Mouse (Mus musculus) adrenal gland, postnatal 4 days (tissue): ENCODE measurements around the gene Dhdh. TPM values are rescaled to one million over a fixed set of nuclear protein-coding genes. Genes with fewer than 3 reads are reported as not detected.
"Not testable (repeated sequence)": the region's sequence is repeated elsewhere in the genome, so short reads cannot be mapped to it uniquely, and the experiment has no call there.

Experiments used
- DNase-seq, 2 experiments: peaks; one replicate each; pipeline ENCODE4 v3.0.0; 2021 to 2022; ENCODE audit warnings: low spot score in 2 of 2, mixed read lengths in 2 of 2
- long read RNA-seq, 2 experiments: library from polyadenylated mRNA; stranded (forward); transcript quantifications; one replicate each; pipeline ENCODE4 v2.0.0; 2021
- total RNA-seq, 2 experiments: library from RNA; stranded (reverse); gene quantifications; 2 replicates each; pipeline ENCODE4 v1.2.3; 2021

The Dhdh gene
- 10 to 100 TPM; 35.0 to 38.8 TPM for total RNA-seq
- long read RNA-seq, experiment 1, partial matches to known transcripts: 1 of 5 reads
- long read RNA-seq, experiment 1, other reads (novel, unspliced or antisense): 4 of 5 reads
- long read RNA-seq, experiment 2, partial matches to known transcripts: 0 of 5 reads
- long read RNA-seq, experiment 2, other reads (novel, unspliced or antisense): 5 of 5 reads

- DNase-seq: peak in 1 of 2 experiments; percentile 60
These were observed at the start of gene Dhdh for GRCm38 (mm10) chr7:45488293-45489204. Gene Dhdh (minus strand): TSS chr7:45488805.

DNA sequence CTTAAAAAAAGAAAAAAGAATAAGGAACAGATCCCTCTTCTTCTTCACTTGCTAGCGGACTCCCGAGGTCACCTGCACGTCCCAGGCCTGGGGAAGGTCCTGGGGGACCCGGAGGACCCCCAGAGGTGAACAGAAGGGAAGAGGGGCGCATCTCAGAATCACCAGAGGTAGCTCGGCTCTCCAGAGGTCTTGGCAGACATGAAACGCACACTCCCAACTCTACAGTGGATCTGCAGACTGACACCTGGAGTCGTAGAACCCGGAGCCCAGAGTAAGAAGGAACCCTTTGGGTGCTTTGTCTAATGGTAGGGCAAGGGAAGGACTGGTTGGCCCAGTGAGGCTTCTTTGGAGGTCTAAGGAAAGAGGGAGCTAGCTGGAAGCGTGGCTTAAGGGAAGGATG, 49.0 kb upstream of the Dhdh start:
- no peak for DNase-seq

DNA sequence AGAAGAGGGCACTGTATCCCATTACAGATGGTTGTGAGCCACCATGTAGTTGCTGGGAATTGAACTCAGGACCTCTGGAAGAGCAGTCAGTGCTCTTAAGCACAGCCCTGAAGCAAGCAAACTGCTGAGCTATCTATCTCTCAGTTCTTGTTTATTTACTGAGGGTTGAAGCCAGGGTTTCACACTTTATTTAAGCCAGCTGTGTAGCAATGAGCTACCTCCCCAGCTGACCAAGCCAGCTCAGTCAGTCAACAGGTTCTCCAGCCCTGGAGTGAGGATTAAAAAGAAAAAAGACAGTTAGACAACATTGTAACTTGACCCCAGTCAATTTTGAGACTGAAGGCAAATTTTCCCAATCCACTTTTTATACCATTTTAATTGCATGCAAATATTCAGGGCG, 47.1 kb upstream of the Dhdh start:
- DNase-seq: no peak

GRCm38 (mm10) chr7:45530643-45531042, 42.0 kb upstream of the Dhdh start:
- DNase-seq: no peak

- no peak for DNase-seq
These were observed 40.9 kb upstream of the Dhdh start for GRCm38 (mm10) chr7:45529461-45529860.

- not testable (repeated sequence) for DNase-seq
These were observed 38.6 kb upstream of the Dhdh start for GRCm38 (mm10) chr7:45527169-45527568.

DNA sequence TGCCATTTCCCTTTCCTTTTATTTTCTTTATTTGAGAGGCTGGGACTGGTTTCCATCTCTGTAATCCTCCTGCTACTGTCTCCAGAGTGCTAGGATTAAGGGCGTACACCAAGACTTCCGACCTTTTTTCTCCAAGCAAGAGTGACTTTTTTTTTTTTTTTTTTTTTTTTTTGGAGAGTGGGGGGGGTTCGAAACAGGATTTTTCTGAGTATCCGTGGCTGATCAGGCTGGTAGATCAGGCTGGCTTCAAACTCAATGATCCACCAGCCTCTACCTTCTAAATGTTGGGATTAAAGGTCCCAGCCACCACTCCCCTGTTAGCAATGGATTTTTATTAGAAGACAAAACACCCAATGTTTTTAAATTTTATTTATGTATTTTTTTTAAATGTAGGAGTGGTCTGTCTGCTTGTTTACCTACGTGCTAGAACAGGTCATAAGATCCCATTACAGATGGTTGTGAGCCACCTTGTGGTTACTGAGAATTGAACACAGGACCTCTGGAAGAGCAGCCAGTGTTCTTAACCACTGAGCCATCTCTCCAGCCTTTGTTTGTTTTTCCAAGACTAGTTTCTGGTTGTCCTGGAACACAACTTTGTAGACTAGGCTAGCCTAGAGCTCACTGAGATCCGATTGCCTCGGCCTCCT, 38.0 kb upstream of the Dhdh start:
- DNase-seq: no peak

- peak; percentile 86 to 88 for DNase-seq
These were observed 37.3 kb upstream of the Dhdh start, which contains the start of the genes Ppp1r15a and Plekha4 for GRCm38 (mm10) chr7:45525809-45526473. Gene Ppp1r15a (minus strand): TSS chr7:45526268. Gene Plekha4 (plus strand): TSS chr7:45526330.

DNA sequence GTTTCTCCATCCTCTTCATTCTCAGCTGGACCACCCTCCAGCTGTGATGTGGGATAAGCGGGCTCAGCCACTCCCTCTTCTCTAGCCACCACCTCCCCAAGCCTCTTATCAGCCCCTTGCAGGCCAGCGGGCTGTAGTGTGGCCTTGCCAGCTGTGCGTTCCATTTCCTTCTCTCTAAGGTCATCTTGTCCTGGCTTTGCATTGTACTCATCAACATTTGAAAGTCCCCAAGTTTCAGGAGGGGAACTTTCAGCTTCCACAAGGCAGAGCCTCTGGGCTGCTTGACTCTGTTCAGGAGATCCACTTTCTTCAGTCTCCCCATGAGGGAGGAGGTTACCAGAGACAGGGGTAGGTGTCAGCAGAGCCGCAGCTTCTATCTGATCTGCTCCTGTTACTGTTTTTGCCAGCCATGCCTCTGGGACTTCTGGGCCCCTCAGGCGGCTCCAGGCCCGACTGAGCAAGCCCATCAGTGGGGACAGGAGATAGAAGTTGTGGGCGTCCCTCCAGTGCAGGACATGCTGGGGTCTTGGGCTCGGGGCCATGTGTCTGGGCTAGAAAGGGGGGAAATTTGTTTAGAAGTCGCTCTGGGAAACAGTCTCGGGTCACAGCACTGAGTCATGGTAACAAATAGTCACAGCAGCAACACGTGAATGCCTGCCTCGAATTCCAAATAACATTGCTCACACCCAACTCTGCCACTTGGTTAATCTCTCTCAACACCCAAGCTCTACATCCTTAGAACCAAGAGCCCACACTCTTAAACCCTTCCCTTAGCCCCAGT, 36.4 kb upstream of the Dhdh start:
- no peak for DNase-seq

- no peak for DNase-seq
These were observed 35.1 kb upstream of the Dhdh start for GRCm38 (mm10) chr7:45523678-45524170.

DNA sequence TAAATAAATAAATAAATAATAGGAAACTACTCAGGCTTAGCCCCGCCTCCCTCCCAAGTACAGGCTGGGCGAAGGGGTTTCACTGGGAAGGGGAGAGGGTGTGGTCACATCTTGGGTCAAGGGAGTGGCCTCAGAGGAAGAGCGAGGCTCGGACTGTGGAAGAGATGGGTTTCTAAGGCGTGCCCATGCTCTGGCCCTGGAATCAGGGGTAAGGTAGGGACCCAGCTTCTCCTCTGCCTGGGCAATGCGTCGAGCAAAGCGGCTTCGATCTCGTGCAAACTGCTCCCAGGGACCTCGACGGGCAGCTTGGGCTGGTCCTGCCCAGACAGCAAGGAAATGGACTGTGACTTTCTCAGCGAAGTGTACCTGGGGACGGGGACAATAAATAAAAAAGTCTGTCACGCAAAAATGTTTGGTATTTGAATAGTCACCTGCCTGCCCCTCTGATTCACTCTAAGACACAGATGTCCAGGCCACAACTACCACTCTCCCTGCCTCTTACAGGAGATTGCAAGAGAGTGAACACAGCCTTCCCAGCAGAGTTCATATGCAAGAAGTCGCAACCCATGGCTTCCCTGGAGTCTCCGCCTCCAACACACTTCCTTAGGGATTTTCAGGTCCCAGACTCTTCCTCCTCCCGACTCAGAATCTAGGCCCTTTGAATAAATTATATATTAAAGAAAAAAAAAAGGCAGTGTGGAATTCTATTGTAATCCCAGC, 34.5 kb upstream of the Dhdh start:
- no peak for DNase-seq

GRCm38 (mm10) chr7:45522194-45522752, 33.7 kb upstream of the Dhdh start:
- DNase-seq: no peak

- peak; percentile 46 to 72 for DNase-seq
These were observed 33.2 kb upstream of the Dhdh start for GRCm38 (mm10) chr7:45521728-45522184.

DNA sequence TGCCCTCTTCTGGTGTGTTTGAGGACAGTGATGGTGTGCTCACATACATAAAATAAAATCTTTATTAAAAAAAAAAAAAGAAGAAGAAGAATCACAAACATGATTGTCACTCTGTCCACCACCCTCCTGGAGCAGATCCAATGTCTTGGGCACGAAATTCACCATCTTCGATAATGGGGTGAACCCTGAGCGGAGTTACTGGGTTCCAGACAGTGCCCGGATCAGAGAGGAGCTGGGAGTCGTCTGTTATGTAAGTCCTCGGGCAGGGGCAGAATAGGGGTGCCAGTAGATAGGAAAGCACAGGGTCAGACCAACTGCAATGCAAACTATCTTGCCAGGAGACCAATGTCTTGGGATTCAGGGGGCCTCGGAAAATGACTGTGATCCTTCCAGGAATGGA, 32.0 kb upstream of the Dhdh start:
- DNase-seq: no peak

GRCm38 (mm10) chr7:45519345-45520120, 30.9 kb upstream of the Dhdh start:
- no peak for DNase-seq

DNA sequence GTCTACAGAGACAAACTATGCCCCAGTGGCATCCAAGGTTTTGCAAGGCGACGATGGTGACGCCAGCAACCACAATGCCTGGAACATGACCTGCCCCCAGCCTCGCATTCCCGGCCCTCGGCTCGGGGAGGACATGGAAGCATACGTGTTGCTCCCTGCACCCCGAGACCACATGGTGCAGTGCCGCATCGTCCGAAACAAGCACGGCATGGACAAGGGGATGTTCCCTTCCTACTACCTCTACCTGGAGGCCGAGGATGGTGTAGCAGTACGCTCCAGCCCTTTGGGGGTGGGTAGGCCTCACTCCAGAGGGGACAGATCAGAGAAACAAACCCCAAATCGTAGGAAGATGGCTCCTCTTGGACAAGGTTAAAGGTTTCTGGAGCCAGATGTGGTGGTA, 30.0 kb upstream of the Dhdh start:
- no peak for DNase-seq

GRCm38 (mm10) chr7:45516846-45517245, 28.2 kb upstream of the Dhdh start:
- DNase-seq: not testable (repeated sequence)

- DNase-seq: no peak
These were observed 26.8 kb upstream of the Dhdh start for GRCm38 (mm10) chr7:45515436-45515835.
